Mouse (Mus musculus) mouse trophoblast stem cell (cell line): ENCODE data around the gene Rpp38.

Experiments
- in situ Hi-C, 2 experiments: fragments of 300-500 bp; cut with MseI, MboI; formaldehyde crosslinking; loops; 2 replicates in 1 of 2; 3 replicates in 1 of 2; pipeline ENCODE4 v1.15.1; 2025

Rpp38 gene

DNA sequence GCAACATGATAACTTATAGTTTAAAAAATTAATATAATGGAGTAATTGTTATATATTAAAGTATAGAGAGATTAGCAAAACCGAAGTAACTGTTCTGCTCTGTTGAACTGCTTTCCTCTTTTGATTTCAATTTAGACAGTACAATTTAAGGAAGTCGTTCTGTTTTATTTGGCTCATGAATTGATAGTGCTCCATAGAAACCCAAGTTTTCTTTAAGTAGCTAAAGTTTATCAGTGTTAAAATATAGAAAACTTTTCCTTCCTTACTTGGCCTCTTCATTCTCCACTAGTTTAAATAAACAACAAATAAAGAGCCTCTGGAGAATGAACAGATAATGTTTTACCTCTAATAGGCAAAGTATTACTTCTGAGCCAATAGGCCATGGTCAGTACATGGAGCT, 46.2 kb downstream of the Rpp38 start:
- in situ Hi-C loops, result no loop called here

DNA sequence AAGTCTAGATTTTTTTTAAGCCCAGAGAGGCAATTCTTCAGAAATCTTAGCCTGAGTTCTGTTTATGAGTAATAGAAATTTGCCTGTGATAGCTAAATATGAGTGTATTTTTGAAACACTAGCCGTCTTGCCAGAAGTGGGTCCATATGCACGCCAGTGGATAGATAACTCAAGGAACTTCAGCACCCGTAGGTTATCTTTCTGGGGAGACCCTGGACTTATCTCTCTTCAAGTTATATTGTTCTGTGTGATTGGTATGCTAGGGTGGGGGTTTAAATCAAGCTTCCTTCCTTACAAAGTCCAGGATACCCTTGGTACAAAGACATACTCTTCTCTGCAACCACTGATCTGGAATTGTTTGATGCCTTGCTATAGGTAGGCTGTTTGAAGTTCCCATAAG, 46.7 kb downstream of the Rpp38 start:
- in situ Hi-C loops, result no loop called here

DNA sequence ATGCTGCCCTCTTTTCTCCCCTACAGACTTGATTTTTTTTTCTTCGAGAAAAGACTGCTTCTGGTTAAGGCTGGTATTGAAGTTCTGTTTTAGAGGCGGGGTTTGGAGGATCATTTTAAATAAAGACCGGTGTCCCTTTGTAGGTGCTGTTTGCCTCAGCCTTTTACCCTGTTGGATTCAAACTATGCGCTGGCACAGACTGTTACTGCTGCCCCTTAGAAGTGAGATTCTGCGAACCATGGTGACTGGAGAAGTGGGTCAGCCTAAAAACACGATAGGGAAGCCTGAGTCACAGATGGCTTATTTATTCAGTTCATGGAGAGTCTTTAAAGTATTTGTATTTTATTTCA, 47.3 kb downstream of the Rpp38 start:
- in situ Hi-C loops, result no loop called here

DNA sequence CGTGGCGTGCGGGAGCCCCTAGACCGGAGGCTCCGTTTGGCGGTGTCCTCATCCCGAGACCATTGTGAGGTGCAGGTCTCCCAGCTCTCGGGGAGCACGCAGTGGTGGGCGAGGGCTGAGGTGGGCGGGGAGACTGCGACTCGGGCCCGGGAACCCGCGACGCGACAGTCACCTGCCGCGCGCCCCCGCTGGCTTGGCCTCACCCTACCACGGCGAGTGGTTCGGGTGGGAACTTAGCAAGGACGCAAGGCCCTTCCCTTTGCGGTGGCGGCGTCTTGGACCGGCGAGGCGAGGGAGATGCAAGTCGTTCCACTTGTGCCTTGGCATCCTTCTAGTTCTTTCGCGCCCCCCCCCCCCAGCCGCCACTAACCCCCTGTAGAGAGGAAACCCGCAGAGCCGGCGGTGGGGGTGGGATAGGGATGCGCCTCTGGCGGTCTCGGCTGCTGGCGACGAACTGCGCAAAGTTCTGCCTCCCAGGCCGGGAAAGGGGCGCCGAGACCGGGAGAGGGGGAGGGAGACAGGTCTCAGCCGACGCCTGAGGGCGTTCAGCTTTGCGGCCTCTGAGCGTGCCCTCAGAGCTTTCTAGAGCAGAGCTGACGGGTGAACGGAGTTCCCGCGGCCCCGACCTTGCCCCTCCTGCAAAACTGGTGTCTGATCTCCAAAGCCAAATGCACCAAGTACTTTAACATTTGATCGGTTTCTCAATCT, 47.8 kb downstream of the Rpp38 start:
- in situ Hi-C loops, result no loop called here

DNA sequence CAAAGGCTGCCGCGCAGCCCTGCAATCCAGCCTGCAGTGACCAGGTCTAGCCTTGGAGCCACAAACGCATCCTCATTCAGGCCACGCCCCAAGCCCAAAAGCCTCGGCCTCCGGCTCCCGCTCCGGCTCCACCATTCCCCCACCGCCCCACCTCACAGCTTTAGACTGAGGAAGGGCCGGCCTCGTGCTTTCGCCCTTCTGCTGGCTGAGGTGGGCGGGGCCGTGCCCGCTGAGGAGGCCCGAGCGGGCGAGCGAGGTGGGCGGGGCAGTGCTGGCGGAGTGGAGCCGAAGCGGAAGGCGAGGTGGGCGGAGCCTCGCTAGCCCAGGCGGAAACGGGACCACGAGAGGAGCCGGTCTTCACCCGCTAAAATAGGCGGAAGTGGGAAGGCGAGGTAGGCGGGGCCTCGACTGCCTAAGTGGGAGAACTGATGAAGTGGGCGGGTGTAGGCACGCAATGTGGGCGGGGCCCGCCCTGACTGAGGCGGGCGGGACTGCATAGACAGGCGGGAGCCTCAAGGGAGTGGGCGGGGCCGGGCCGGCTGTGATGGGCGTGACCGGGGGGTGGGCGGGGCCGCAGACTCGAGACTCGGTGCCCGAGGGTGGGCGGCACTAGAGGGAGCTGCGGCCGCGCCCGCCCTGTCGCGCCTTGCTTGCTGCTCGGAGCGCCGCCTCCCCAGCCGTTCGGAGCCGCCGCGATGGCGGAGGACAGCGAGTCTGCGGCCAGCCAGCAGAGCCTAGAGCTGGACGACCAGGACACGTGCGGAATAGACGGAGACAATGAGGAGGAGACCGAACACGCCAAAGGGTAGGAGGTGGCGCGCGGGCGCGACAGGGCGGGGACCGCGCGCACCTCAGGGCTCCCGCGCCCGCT, 48.6 kb downstream of the Rpp38 start, which contains the start of gene Nmt2:
Gene Nmt2, plus strand, starts transcription at position 611 of the 871 bp plus-strand sequence.
- in situ Hi-C loops, result no loop called here

DNA sequence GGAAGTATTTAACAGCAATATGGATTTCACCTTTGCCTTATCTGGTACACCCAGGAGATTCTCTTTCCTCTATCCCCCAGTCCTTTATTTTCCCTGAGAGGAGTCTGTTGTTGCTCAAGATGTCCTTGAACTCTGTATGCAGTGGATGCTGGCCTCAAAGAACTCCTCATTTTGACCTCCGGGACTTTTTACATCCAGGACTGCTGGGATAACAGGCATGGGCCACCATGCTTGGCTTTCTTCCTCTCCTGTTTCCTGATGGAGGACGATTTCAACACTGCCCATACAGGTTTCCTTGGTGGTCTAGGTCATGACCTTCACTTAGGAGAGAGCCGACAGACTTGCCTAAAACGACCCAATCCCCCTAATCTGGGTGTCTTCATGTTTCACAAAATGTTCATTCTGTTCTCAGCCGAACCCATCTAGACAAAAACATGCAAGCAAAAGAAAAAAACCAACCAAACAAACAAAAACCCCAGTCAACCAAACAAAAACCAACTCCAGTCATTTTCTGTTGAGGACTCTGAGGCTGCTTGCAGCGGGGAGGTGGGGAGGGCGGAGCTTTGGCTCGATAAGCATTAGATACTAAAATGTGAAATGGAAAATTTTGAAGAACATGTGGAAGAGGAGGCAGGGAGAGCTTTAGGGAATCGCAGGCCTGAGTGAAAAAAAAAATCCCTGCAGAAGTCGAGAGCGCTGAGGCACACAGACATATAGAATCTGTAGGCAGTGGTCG, 49.4 kb downstream of the Rpp38 start:
- in situ Hi-C loops, result no loop called here

DNA sequence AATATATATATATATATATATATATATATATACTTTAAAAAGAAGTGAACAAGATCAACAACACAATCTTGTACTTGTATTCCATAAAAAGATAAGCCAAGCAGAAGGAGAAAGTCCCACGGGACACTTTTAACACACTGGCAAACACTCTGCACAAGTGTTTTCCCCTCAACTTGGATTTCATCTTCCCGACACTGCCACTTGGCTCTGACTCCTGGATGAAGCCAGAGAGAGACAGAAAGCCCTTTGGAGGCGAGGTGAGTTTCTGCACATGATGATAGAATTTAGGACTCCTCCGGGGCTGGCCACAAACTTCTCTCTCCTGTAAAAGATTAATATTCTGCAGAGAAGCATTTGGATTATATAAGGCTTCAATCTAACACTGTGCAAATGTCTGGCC, 51.1 kb downstream of the Rpp38 start:
- in situ Hi-C loops, result no loop called here
